Mouse (Mus musculus): Measurements from ENCODE around the gene Shc3. TPM values are rescaled to one million over a fixed set of nuclear protein-coding genes. Genes with fewer than 3 reads are reported as not detected.

Gene Shc3
- total and polyA plus RNA-seq, 3 experiments, result not detected

GRCm38 (mm10) chr13:51435146-51435545 lies 134.1 kb downstream of the Shc3 start:
- no peak overlapping the region for H3K27ac ChIP-seq (ENCODE audit: control insufficient read depth, low read depth, low read length)
- no peaks in the 10 kb centered on the region for H3K79me2 ChIP-seq (ENCODE audit: control insufficient read depth, insufficient read depth, low read length, poor library complexity)
- H3K36me3 ChIP-seq (ENCODE audit: control insufficient read depth in 1 of 2, insufficient read depth in 2 of 2, low read length in 2 of 2), result no peaks in the 10 kb centered on the region
- no peak overlapping the region for H3K9ac ChIP-seq (ENCODE audit: control insufficient read depth, low read depth, low read length, poor library complexity, severe bottlenecking)
- no peak for TF ChIP-seq ZC3H11A (IDR thresholded peaks at IDR 0.05; ENCODE audit: low read depth, low read length)
- TF ChIP-seq MYC (IDR thresholded peaks at IDR 0.05; ENCODE audit: low read depth, low read length), result no peak
- no peak for TF ChIP-seq SIN3A (IDR thresholded peaks at IDR 0.05; ENCODE audit: low read length)
- no peak for TF ChIP-seq MAX (IDR thresholded peaks at IDR 0.05; ENCODE audit: low read length)
- no peak for TF ChIP-seq CHD1 (IDR thresholded peaks at IDR 0.05; ENCODE audit: low read depth, low read length)
- no peak for TF ChIP-seq MEF2A (IDR thresholded peaks at IDR 0.05; ENCODE audit: extremely low read depth, insufficient replicate concordance, low read depth, low read length, poor library complexity, severe bottlenecking)
- no peak for TF ChIP-seq TAL1 (IDR thresholded peaks at IDR 0.05; ENCODE audit: low read length)
- no peak for TF ChIP-seq POLR2AphosphoS2 (IDR thresholded peaks at IDR 0.05; ENCODE audit: low read length)
- TF ChIP-seq GATA1 (IDR thresholded peaks at IDR 0.05; ENCODE audit: low read depth, low read length), result no peak
- TF ChIP-seq NELFE (IDR thresholded peaks at IDR 0.05; ENCODE audit: low read depth, low read length), result no peak
- no peak for TF ChIP-seq POLR2A (IDR thresholded peaks at IDR 0.05; ENCODE audit: control insufficient read depth in 1 of 2, insufficient read depth in 1 of 2, low read depth in 1 of 2, low read length in 2 of 2, poor library complexity in 1 of 2)
- no peak for DNase-seq (ENCODE audit: low read depth, low spot score)
- H3K4me3 ChIP-seq (ENCODE audit: control insufficient read depth in 1 of 2, insufficient read depth in 1 of 2, low read depth in 2 of 2, low read length in 2 of 2), result no peak overlapping the region
- no peaks in the 10 kb centered on the region for H3K9me3 ChIP-seq (replicated peaks; ENCODE audit: insufficient read depth, low read length)
- no peaks in the 10 kb centered on the region for H3K27me3 ChIP-seq (ENCODE audit: control insufficient read depth in 1 of 2, insufficient read depth in 2 of 2, low read length in 2 of 2)
- no peaks in the 10 kb centered on the region for H3K4me1 ChIP-seq (ENCODE audit: control insufficient read depth in 1 of 2, insufficient read depth in 2 of 2, low read length in 2 of 2)

- H3K36me3 ChIP-seq (ENCODE audit: control insufficient read depth in 1 of 2, insufficient read depth in 2 of 2, low read length in 2 of 2), result no peaks in the 10 kb centered on the region
- TF ChIP-seq ZKSCAN1 (IDR thresholded peaks at IDR 0.05; ENCODE audit: low read depth, low read length) (no peak), HCFC1 (IDR thresholded peaks at IDR 0.05; ENCODE audit: low read depth, low read length) (no peak), CTCF (IDR thresholded peaks at IDR 0.05 in 2 of 3, conservative IDR thresholded peaks at IDR 0.05 in 1 of 3; ENCODE audit: control insufficient read depth in 1 of 3, insufficient read depth in 1 of 3, low read depth in 2 of 3, low read length in 3 of 3, poor library complexity in 1 of 3, severe bottlenecking in 1 of 3) (peak in 1 of 3 experiments; percentile 30; a peak in 2 of 6 replicates), SMC3 (IDR thresholded peaks at IDR 0.05; ENCODE audit: low read depth, low read length) (peak; percentile 36), RAD21 (IDR thresholded peaks at IDR 0.05; ENCODE audit: low read depth, low read length) (peak; percentile 29)
- H3K9ac ChIP-seq (ENCODE audit: control insufficient read depth, low read depth, low read length, poor library complexity, severe bottlenecking), result no peak overlapping the region
- no peaks in the 10 kb centered on the region for H3K4me1 ChIP-seq (ENCODE audit: control insufficient read depth in 1 of 2, insufficient read depth in 2 of 2, low read length in 2 of 2)
- no peaks in the 10 kb centered on the region for H3K27me3 ChIP-seq (ENCODE audit: control insufficient read depth in 1 of 2, insufficient read depth in 2 of 2, low read length in 2 of 2)
- no peak overlapping the region for H3K27ac ChIP-seq (ENCODE audit: control insufficient read depth, low read depth, low read length)
- DNase-seq (ENCODE audit: low read depth, low spot score), result peak; percentile 3
- H3K4me3 ChIP-seq (ENCODE audit: control insufficient read depth in 1 of 2, insufficient read depth in 1 of 2, low read depth in 2 of 2, low read length in 2 of 2), result no peak overlapping the region
- H3K79me2 ChIP-seq (ENCODE audit: control insufficient read depth, insufficient read depth, low read length, poor library complexity), result no peaks in the 10 kb centered on the region
- H3K9me3 ChIP-seq (replicated peaks; ENCODE audit: insufficient read depth, low read length), result no peaks in the 10 kb centered on the region
Measured at GRCm38 (mm10) chr13:51434460-51434859, 134.8 kb downstream of the Shc3 start.

- Histone ChIP-seq H3K9me3 (replicated peaks; ENCODE audit: insufficient read depth, low read length) (no peaks in the 10 kb centered on the region), H3K27me3 (ENCODE audit: control insufficient read depth in 1 of 2, insufficient read depth in 2 of 2, low read length in 2 of 2) (no peaks in the 10 kb centered on the region), H3K4me1 (ENCODE audit: control insufficient read depth in 1 of 2, insufficient read depth in 2 of 2, low read length in 2 of 2) (no peaks in the 10 kb centered on the region), H3K79me2 (ENCODE audit: control insufficient read depth, insufficient read depth, low read length, poor library complexity) (no peaks in the 10 kb centered on the region), H3K9ac (ENCODE audit: control insufficient read depth, low read depth, low read length, poor library complexity, severe bottlenecking) (no peak overlapping the region), H3K4me3 (ENCODE audit: control insufficient read depth in 1 of 2, insufficient read depth in 1 of 2, low read depth in 2 of 2, low read length in 2 of 2) (no peak overlapping the region), H3K36me3 (ENCODE audit: control insufficient read depth in 1 of 2, insufficient read depth in 2 of 2, low read length in 2 of 2) (no peaks in the 10 kb centered on the region), H3K27ac (ENCODE audit: control insufficient read depth, low read depth, low read length) (no peak overlapping the region)
- no peak for DNase-seq (ENCODE audit: low read depth, low spot score)
- no peak for TF ChIP-seq POLR2A (IDR thresholded peaks at IDR 0.05; ENCODE audit: control insufficient read depth in 1 of 2, insufficient read depth in 1 of 2, low read depth in 1 of 2, low read length in 2 of 2, poor library complexity in 1 of 2)
- TF ChIP-seq KAT2A (conservative IDR thresholded peaks at IDR 0.05; ENCODE audit: low read depth, low read length), result no peak
- TF ChIP-seq NRF1 (IDR thresholded peaks at IDR 0.05; ENCODE audit: insufficient read depth, low read depth, low read length, poor library complexity, severe bottlenecking), result no peak
- no peak for TF ChIP-seq E2F4 (IDR thresholded peaks at IDR 0.05; ENCODE audit: borderline replicate concordance, low read depth, low read length)
- no peak for TF ChIP-seq MXI1 (IDR thresholded peaks at IDR 0.05; ENCODE audit: low read depth, low read length)
- no peak for TF ChIP-seq TBP (IDR thresholded peaks at IDR 0.05; ENCODE audit: low read depth, low read length)
- no peak for TF ChIP-seq SIN3A (IDR thresholded peaks at IDR 0.05; ENCODE audit: low read length)
- no peak for TF ChIP-seq CTCF (IDR thresholded peaks at IDR 0.05 in 2 of 3, conservative IDR thresholded peaks at IDR 0.05 in 1 of 3; ENCODE audit: control insufficient read depth in 1 of 3, insufficient read depth in 1 of 3, low read depth in 2 of 3, low read length in 3 of 3, poor library complexity in 1 of 3, severe bottlenecking in 1 of 3)
- TF ChIP-seq TCF12 (IDR thresholded peaks at IDR 0.05; ENCODE audit: low read depth, low read length), result no peak
- TF ChIP-seq MYC (IDR thresholded peaks at IDR 0.05; ENCODE audit: low read depth, low read length), result no peak
- TF ChIP-seq ETS1 (IDR thresholded peaks at IDR 0.05; ENCODE audit: low read depth, low read length), result no peak
- no peak for TF ChIP-seq MAZ (IDR thresholded peaks at IDR 0.05; ENCODE audit: low read depth, low read length)
- no peak for TF ChIP-seq CHD2 (IDR thresholded peaks at IDR 0.05; ENCODE audit: low read length)
- no peak for TF ChIP-seq MEF2A (IDR thresholded peaks at IDR 0.05; ENCODE audit: extremely low read depth, insufficient replicate concordance, low read depth, low read length, poor library complexity, severe bottlenecking)
- no peak for TF ChIP-seq BHLHE40 (IDR thresholded peaks at IDR 0.05; ENCODE audit: borderline replicate concordance, low read depth, low read length)
- no peak for TF ChIP-seq ELF1 (IDR thresholded peaks at IDR 0.05; ENCODE audit: low read depth, low read length)
Measured at GRCm38 (mm10) chr13:51433371-51433770, 135.8 kb downstream of the Shc3 start.
